Mouse (Mus musculus) hindbrain, postnatal 0 days (tissue): ENCODE data around the gene Prpf6. TPM values are rescaled to one million over a fixed set of nuclear protein-coding genes. Genes with fewer than 3 reads are reported as not detected.

ENCODE experiments used
- ATAC-seq: fragments of 200-750 bp; cut with Nextera tagmentation; 2 replicates; pipeline ENCODE4 v1.8.0; 2017; ENCODE audit warnings: mild to moderate bottlenecking, moderate TSS enrichment, moderate library complexity
- DNase-seq: peaks from one replicate; pipeline ENCODE4 v3.0.0-alpha.2; 2015; ENCODE audit warnings: low spot score
- H3K27ac ChIP-seq: fragments of 300-500 bp; sonication (generic); 2 replicates; pipeline ENCODE4 v1.5.1; 2014; ENCODE audit warnings: mild to moderate bottlenecking
- H3K27me3 ChIP-seq: fragments of 300-500 bp; sonication (generic); 2 replicates; pipeline ENCODE4 v1.6.1; 2014; ENCODE audit warnings: low read length, mixed read lengths; ENCODE audit not compliant: insufficient read depth
- H3K36me3 ChIP-seq: fragments of 300-500 bp; sonication (generic); 2 replicates; pipeline ENCODE4 v1.6.1; 2014; ENCODE audit warnings: low read length, mixed read lengths; ENCODE audit not compliant: insufficient read depth
- H3K4me1 ChIP-seq: fragments of 300-500 bp; sonication (generic); 2 replicates; pipeline ENCODE4 v1.6.1; 2014; ENCODE audit warnings: antibody characterized with exemption, low read length, mixed read lengths; ENCODE audit not compliant: insufficient read depth
- H3K4me2 ChIP-seq: fragments of 300-500 bp; sonication (generic); 2 replicates; pipeline ENCODE4 v1.6.1; 2014; ENCODE audit warnings: low read depth, mild to moderate bottlenecking, low read length, moderate library complexity, mixed read lengths
- H3K4me3 ChIP-seq: fragments of 300-500 bp; sonication (generic); 2 replicates; pipeline ENCODE4 v1.5.1; 2014; ENCODE audit warnings: low read length
- H3K9ac ChIP-seq: fragments of 300-500 bp; sonication (generic); replicated peaks from 2 replicates; pipeline ENCODE4 v1.6.1; 2014; ENCODE audit warnings: mild to moderate bottlenecking, low read length, moderate library complexity, mixed read lengths
- H3K9me3 ChIP-seq: fragments of 300-500 bp; sonication (generic); 2 replicates; pipeline ENCODE4 v1.6.1; 2016; ENCODE audit warnings: low read length, mixed read lengths
- CTCF ChIP-seq: IDR thresholded peaks from 2 replicates; pipeline ENCODE4 v1.5.1; 2016; ENCODE audit warnings: antibody characterized with exemption, control low read depth, low read depth
- WGBS: fragments of 180-500 bp; shearing (Covaris S2); extraction: QIAGEN DNeasy Blood & Tissue Kit; methylation state at CpG from one replicate; pipeline ENCODE4 v1.1.7; 2014; 5-methylcytosine and 5-hydroxymethylcytosine counted together
- polyA plus RNA-seq: library from polyadenylated mRNA; unstranded; fragments of >200 nt; fragmentation: Nextera tagmentation; extraction: Ambion mirVana; gene quantifications from 2 replicates; pipeline ENCODE4 v1.2.1, GENCODE M21; 2015
- total RNA-seq: library from RNA; depleted of rRNA; stranded (reverse); fragments of >200 nt; gene quantifications from 2 replicates; pipeline ENCODE4 v1.2.3, GENCODE M21; 2014

Prpf6 gene
- total and polyA plus RNA-seq, 2 experiments from 2014 or later, result 32.3 to 39.8 TPM

DNA sequence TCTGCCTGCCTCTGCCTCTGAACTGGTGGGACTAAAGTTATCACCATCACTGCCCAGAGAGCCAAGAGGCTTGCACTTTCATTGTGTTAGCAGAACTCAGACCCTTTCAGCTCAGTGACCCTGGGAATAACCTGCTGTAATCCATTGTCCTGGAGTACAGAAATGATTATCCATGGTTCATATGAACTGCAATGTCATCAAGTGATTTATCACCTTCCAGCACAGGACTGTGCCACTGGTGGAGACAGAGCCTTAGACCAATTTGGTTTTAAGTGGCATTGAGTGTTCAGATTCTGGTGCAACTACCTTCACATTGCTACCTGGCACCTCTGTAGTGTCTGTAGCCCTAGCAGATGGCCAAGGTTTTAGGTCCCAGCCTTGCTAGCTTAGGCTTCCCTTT, 61.4 kb downstream of the Prpf6 start:
- Histone ChIP-seq H3K9me3 (no peaks in the 10 kb centered on the region), H3K27me3 (no peaks in the 10 kb centered on the region), H3K4me2 (no peak overlapping the region), H3K9ac (no peak overlapping the region), H3K4me1 (no peaks in the 10 kb centered on the region), H3K36me3 (peaks cover 57% of the 10 kb centered on the region), H3K4me3 (no peak overlapping the region), H3K27ac (no peak overlapping the region)
- no peak for TF ChIP-seq CTCF
- DNase-seq, result no peak
- ATAC-seq, result no peak

DNA sequence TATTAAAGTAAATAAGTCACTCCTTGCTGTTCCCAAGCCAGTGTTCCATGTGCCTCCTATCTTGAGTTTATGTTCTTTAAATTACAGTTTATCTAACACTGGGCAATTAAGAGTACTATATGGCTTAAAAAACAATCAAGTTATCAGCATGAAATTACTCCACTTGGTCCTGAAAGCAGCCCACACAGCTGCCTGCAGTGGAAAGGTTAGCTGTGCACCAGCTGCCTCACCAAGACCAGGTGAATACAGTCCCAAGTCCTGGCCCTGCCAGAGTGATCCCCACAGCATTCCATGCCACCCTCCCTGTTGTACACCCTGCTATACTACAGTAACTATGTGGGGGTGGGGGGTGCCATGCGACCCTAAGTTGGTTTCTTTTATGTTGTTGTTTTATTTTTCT, 61.9 kb downstream of the Prpf6 start:
- no peak overlapping the region for H3K27ac ChIP-seq
- no peaks in the 10 kb centered on the region for H3K27me3 ChIP-seq
- H3K4me3 ChIP-seq, result no peak overlapping the region
- peaks cover 57% of the 10 kb centered on the region for H3K36me3 ChIP-seq
- DNase-seq, result no peak
- WGBS, result 90% methylated on average over 1 of the region's 1 CpGs
- 0 out of 2 replicates have a peak, but pooled peaks have one; percentile 5 for ATAC-seq
- H3K9ac ChIP-seq, result no peak overlapping the region
- no peaks in the 10 kb centered on the region for H3K9me3 ChIP-seq
- no peaks in the 10 kb centered on the region for H3K4me1 ChIP-seq
- H3K4me2 ChIP-seq, result no peak overlapping the region
- no peak for TF ChIP-seq CTCF

DNA sequence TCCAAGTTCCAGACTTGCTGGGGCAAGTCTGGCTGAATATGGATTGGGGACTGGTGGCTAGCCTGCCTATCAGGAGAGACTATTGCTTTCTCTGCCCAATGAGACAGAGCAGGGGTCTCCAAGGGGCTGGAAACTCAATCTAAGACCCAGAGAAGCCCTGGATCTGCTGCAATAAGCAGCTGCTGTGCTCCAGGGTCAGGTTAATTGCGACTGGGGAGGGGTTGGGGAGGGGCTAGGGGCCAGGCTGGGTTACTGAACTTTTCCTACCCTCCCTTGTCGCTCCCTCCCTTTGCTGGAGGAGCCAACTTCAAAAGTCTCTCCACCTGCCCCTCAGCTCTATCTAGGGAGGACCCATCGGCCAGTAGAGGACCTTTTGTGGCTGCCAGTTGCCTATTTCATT, 65.1 kb downstream of the Prpf6 start, which contains the start of gene Gm29797:
Gm29797 (plus strand) TSS at position 301 of the 400 bp plus-strand sequence.
- TF ChIP-seq CTCF, result no peak
- Histone ChIP-seq H3K4me3 (no peak within 1 kb of the TSS), H3K27ac (no peak within 1 kb of the TSS), H3K36me3 (peaks cover 35% of the 10 kb centered on the region), H3K9me3 (no peaks in the 10 kb centered on the region), H3K4me1 (no peaks in the 10 kb centered on the region), H3K27me3 (no peaks in the 10 kb centered on the region), H3K4me2 (no peak within 1 kb of the TSS), H3K9ac (no peak within 1 kb of the TSS)
- 74% methylated on average over 3 of the region's 3 CpGs for WGBS
- ATAC-seq (no peak), DNase-seq (no peak)

DNA sequence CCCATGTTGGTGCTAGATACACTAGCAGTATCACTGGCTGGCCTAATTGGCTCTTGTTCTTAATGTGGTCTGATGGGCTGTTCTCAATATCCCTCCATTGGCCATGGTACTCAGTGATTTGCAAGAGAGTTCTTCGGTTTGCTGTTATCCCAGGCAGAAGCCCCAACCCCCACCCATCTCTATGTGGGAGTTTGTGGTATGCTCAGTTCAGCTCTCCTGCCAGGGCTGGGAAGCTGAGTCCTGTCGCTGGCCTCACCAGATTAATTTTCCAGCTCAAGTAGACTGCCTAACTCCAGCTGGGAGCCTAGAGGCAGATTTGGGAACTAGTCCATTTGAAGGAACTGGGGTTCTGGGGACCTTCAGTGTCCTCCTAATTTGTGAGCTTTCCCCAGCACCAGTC, 65.8 kb downstream of the Prpf6 start:
- 67% methylated on average over 2 of the region's 2 CpGs for WGBS
- DNase-seq (no peak), ATAC-seq (no peak)
- Histone ChIP-seq H3K27ac (no peak overlapping the region), H3K9ac (no peak overlapping the region), H3K4me1 (no peaks in the 10 kb centered on the region), H3K9me3 (no peaks in the 10 kb centered on the region), H3K4me3 (no peak overlapping the region), H3K4me2 (no peak overlapping the region), H3K27me3 (no peaks in the 10 kb centered on the region), H3K36me3 (peaks cover 30% of the 10 kb centered on the region)
- TF ChIP-seq CTCF, result no peak

DNA sequence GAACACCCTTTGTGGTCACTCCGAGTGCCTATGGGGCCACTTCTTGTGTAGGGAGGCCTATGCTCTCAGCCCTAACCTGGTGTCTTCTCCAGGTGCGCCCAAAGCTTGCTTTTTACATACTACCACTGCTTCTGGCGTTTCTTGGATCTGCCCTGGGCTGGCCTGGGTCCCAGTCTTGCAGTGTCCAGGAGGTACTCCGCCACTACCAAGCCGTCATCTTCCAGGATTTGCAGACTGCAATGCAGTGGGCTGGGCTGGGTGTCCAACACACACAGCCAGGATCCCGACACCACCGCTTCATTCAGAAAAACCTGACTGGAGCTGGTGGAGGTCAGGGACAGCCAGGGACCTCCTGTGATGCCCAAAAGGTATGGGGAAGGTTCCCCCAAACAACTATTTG, 66.9 kb downstream of the Prpf6 start:
- no peak for TF ChIP-seq CTCF
- Histone ChIP-seq H3K9ac (no peak overlapping the region), H3K36me3 (peaks cover 21% of the 10 kb centered on the region), H3K27ac (no peak overlapping the region), H3K27me3 (no peaks in the 10 kb centered on the region), H3K4me1 (no peaks in the 10 kb centered on the region), H3K4me2 (no peak overlapping the region), H3K9me3 (no peaks in the 10 kb centered on the region), H3K4me3 (no peak overlapping the region)
- DNase-seq (no peak), ATAC-seq (no peak)
- WGBS, result 84% methylated on average over 7 of the region's 7 CpGs

DNA sequence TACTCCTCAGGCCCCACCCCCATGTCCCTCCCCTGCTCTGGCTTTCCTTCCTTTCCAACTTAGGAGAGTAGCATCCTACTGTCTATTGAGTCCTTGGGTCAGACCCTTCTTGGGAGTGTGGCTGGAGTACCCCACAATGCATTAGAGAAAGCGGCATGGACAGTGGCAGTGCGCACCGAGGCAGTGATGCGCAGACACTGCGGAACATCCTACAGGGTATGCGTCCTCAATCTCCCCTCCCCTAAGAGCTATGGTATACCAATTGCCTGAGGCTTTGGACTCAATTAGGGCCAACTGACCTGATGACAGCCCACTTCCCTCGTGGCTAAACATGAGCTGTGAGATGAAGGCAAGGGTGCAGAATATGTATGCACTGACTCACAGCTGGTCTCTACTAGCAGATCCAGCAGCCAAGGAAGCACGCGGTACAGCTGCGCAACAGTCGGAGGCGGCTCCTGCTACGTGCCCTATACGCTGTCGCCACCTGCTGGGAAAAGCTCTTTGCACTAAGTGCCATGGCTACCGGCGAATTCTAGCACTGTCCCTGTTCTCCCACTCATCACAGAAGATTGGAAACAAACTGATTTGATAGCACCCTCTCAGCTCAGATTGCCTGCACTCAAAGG, 67.4 kb downstream of the Prpf6 start:
- H3K9me3 ChIP-seq, result no peaks in the 10 kb centered on the region
- peaks cover 19% of the 10 kb centered on the region for H3K36me3 ChIP-seq
- H3K27ac ChIP-seq, result no peak overlapping the region
- H3K4me3 ChIP-seq, result no peak overlapping the region
- H3K4me1 ChIP-seq, result no peaks in the 10 kb centered on the region
- ATAC-seq (peak; percentile 36), DNase-seq (peak; percentile 34)
- H3K9ac ChIP-seq, result no peak overlapping the region
- no peak overlapping the region for H3K4me2 ChIP-seq
- WGBS, result 39% methylated on average over 17 of the region's 17 CpGs
- TF ChIP-seq CTCF, result no peak
- no peaks in the 10 kb centered on the region for H3K27me3 ChIP-seq

DNA sequence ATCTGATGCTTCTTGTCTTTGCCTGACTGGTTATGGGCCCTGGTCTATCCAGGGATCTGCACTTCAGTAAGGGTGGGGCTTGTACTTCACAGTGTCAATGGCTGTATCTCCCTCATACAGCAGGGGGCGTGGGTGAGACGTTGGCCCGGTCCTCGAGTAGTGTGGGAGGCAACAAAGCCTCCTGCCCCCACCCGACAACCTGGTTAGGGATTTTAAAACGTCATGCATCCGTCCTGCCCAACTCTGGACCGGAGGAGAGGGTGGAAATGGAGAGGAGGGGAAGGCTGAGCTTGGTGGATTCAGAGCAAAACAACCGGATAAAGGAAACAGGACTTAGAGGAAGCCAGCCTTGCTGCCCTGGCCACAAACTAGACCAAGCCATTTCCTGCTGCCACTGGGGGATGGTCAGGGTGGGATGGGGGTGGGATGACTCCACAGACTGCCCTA, 68.0 kb downstream of the Prpf6 start:
- Histone ChIP-seq H3K9me3 (no peaks in the 10 kb centered on the region), H3K4me3 (no peak overlapping the region), H3K4me1 (no peaks in the 10 kb centered on the region), H3K9ac (no peak overlapping the region), H3K27ac (peak overlapping the region; percentile 26; the same call in 1 of the 2 replicates), H3K27me3 (no peaks in the 10 kb centered on the region), H3K4me2 (no peak overlapping the region), H3K36me3 (peaks cover 18% of the 10 kb centered on the region)
- peak; percentile 88 for TF ChIP-seq CTCF
- ATAC-seq (peak; percentile 91), DNase-seq (peak; percentile 76)
- WGBS, result 13% methylated on average over 9 of the region's 9 CpGs
